Mouse (Mus musculus) MEL (cell line): ENCODE data around the gene Epb41l4b. TPM values are rescaled to one million over a fixed set of nuclear protein-coding genes. Genes with fewer than 3 reads are reported as not detected.
A peak's percentile ranks its signal among the peaks of the same experiment; 100 is the strongest.

ENCODE experiments used
- DNase-seq: peaks from one replicate; pipeline ENCODE4 v3.0.0; 2011; ENCODE audit warnings: low read depth, low spot score
- H3K27ac ChIP-seq: 2 replicates; pipeline ENCODE4 v1.5.1; 2012; ENCODE audit warnings: low read depth, mild to moderate bottlenecking, control low read depth, low read length, moderate library complexity; ENCODE audit not compliant: control insufficient read depth
- H3K27me3 ChIP-seq, 2 experiments: fragments of 150-350 bp in 1 of 2; sonication (generic) in 1 of 2; 2 replicates each; pipeline ENCODE4 v1.6.1; 2012; ENCODE audit warnings: low read length in 2 of 2, mild to moderate bottlenecking in 2 of 2, improper control_type of control experiment in 1 of 2, moderate library complexity in 1 of 2; ENCODE audit not compliant: insufficient read depth in 2 of 2, control insufficient read depth in 1 of 2
- H3K36me3 ChIP-seq, 2 experiments: 2 replicates each; pipeline ENCODE4 v1.6.1; 2012 to 2014; ENCODE audit warnings: low read length in 2 of 2, improper control_type of control experiment in 1 of 2, inconsistent platforms in 1 of 2, mild to moderate bottlenecking in 1 of 2; ENCODE audit not compliant: insufficient read depth in 2 of 2, control insufficient read depth in 1 of 2
- H3K4me1 ChIP-seq, 2 experiments: fragments of 150-350 bp in 1 of 2; sonication (generic) in 1 of 2; 2 replicates each; pipeline ENCODE4 v1.6.1; 2012; ENCODE audit warnings: low read length in 2 of 2, improper control_type of control experiment in 1 of 2, mild to moderate bottlenecking in 1 of 2; ENCODE audit not compliant: insufficient read depth in 2 of 2, control insufficient read depth in 1 of 2
- H3K4me3 ChIP-seq, 2 experiments: fragments of 150-350 bp in 1 of 2; sonication (generic) in 1 of 2; 2 replicates each; pipeline ENCODE4 v1.5.1; 2012; ENCODE audit warnings: low read depth in 2 of 2, low read length in 2 of 2, mild to moderate bottlenecking in 2 of 2, moderate library complexity in 2 of 2, control low read depth in 1 of 2, improper control_type of control experiment in 1 of 2; ENCODE audit not compliant: control insufficient read depth in 1 of 2, insufficient read depth in 1 of 2
- H3K79me2 ChIP-seq: 2 replicates; pipeline ENCODE4 v1.6.1; 2012; ENCODE audit warnings: mild to moderate bottlenecking, low read length, moderate library complexity; ENCODE audit not compliant: control insufficient read depth, poor library complexity, insufficient read depth
- H3K9ac ChIP-seq: 2 replicates; pipeline ENCODE4 v1.6.1; 2012; ENCODE audit warnings: low read depth, mild to moderate bottlenecking, control low read depth, low read length, moderate library complexity; ENCODE audit not compliant: control insufficient read depth, poor library complexity, severe bottlenecking
- H3K9me3 ChIP-seq: fragments of 150-350 bp; sonication (generic); replicated peaks from 2 replicates; pipeline ENCODE4 v1.6.1; 2012; ENCODE audit warnings: mild to moderate bottlenecking, low read length, improper control_type of control experiment, moderate library complexity; ENCODE audit not compliant: insufficient read depth
- CHD1 ChIP-seq: IDR thresholded peaks from 2 replicates; pipeline ENCODE4 v1.6.1; 2012; ENCODE audit warnings: low read depth, mild to moderate bottlenecking, inconsistent platforms, low read length, improper control_type of control experiment
- CHD2 ChIP-seq: IDR thresholded peaks from 2 replicates; pipeline ENCODE4 v1.6.1; 2011; ENCODE audit warnings: low read length, improper control_type of control experiment
- CTCF ChIP-seq, 3 experiments: IDR thresholded peaks in 2 of 3; conservative IDR thresholded peaks in 1 of 3; 2 replicates each; pipeline ENCODE4 v1.5.1; 2011 to 2012; ENCODE audit warnings: low read length in 3 of 3, low read depth in 2 of 3, mild to moderate bottlenecking in 2 of 3, improper control_type of control experiment in 1 of 3, inconsistent platforms in 1 of 3, mixed read lengths in 1 of 3, moderate library complexity in 1 of 3; ENCODE audit not compliant: control insufficient read depth in 1 of 3, insufficient read depth in 1 of 3, poor library complexity in 1 of 3, severe bottlenecking in 1 of 3
- ELF1 ChIP-seq: IDR thresholded peaks from 2 replicates; pipeline ENCODE4 v1.6.1; 2014; ENCODE audit warnings: low read depth, mild to moderate bottlenecking, inconsistent platforms, low read length, improper control_type of control experiment, moderate library complexity
- HCFC1 ChIP-seq: IDR thresholded peaks from 2 replicates; pipeline ENCODE4 v1.6.1; 2012; ENCODE audit warnings: low read depth, mild to moderate bottlenecking, inconsistent platforms, low read length, improper control_type of control experiment, moderate library complexity
- MAFK ChIP-seq: IDR thresholded peaks from 2 replicates; pipeline ENCODE4 v1.6.1; 2011; ENCODE audit warnings: low read depth, mild to moderate bottlenecking, low read length, improper control_type of control experiment, borderline replicate concordance
- MAX ChIP-seq: IDR thresholded peaks from 2 replicates; pipeline ENCODE4 v1.6.1; 2011; ENCODE audit warnings: low read length, improper control_type of control experiment
- MEF2A ChIP-seq: IDR thresholded peaks from 2 replicates; pipeline ENCODE4 v1.6.1; 2014; ENCODE audit warnings: low read depth, mild to moderate bottlenecking, inconsistent platforms, low read length, improper control_type of control experiment; ENCODE audit not compliant: poor library complexity, insufficient replicate concordance, severe bottlenecking; ENCODE audit errors: extremely low read depth
- MXI1 ChIP-seq: IDR thresholded peaks from 2 replicates; pipeline ENCODE4 v1.6.1; 2011; ENCODE audit warnings: mild to moderate bottlenecking, low read depth, low read length, improper control_type of control experiment
- MYB ChIP-seq: IDR thresholded peaks from 2 replicates; pipeline ENCODE4 v1.6.1; 2011; ENCODE audit warnings: mild to moderate bottlenecking, low read depth, low read length, improper control_type of control experiment
- MYC ChIP-seq: IDR thresholded peaks from 2 replicates; pipeline ENCODE4 v1.6.1; 2011; ENCODE audit warnings: low read depth, mild to moderate bottlenecking, low read length, improper control_type of control experiment, moderate library complexity
- POLR2AphosphoS5 ChIP-seq: IDR thresholded peaks from 2 replicates; pipeline ENCODE4 v1.6.1; 2012; ENCODE audit warnings: low read depth, borderline replicate concordance, mild to moderate bottlenecking, inconsistent platforms, low read length, moderate library complexity, mixed read lengths
- RAD21 ChIP-seq: IDR thresholded peaks from 2 replicates; pipeline ENCODE4 v1.6.1; 2011; ENCODE audit warnings: mild to moderate bottlenecking, low read depth, low read length, improper control_type of control experiment
- RCOR1 ChIP-seq: IDR thresholded peaks from 2 replicates; pipeline ENCODE4 v1.6.1; 2012; ENCODE audit warnings: low read depth, mild to moderate bottlenecking, inconsistent platforms, low read length, improper control_type of control experiment
- SIN3A ChIP-seq: IDR thresholded peaks from 2 replicates; pipeline ENCODE4 v1.6.1; 2012; ENCODE audit warnings: low read length, improper control_type of control experiment, inconsistent platforms
- TAL1 ChIP-seq: IDR thresholded peaks from 2 replicates; pipeline ENCODE4 v1.6.1; 2012; ENCODE audit warnings: mild to moderate bottlenecking, inconsistent platforms, low read length, moderate library complexity, mixed read lengths
- TBP ChIP-seq: IDR thresholded peaks from 2 replicates; pipeline ENCODE4 v1.8.0; 2011; ENCODE audit warnings: low read depth, low read length, improper control_type of control experiment
- ZKSCAN1 ChIP-seq: IDR thresholded peaks from 2 replicates; pipeline ENCODE4 v1.6.1; 2012; ENCODE audit warnings: low read depth, mild to moderate bottlenecking, inconsistent platforms, low read length, improper control_type of control experiment, moderate library complexity
- polyA plus RNA-seq, 2 experiments: library from polyadenylated mRNA; stranded (reverse) in 1 of 2; unstranded in 1 of 2; fragments of >175 nt in 1 of 2; fragments of >200 nt in 1 of 2; gene quantifications; 2 replicates each; pipeline versions ENCODE4 v1.2.1 to v1.2.4; 2012; ENCODE audit warnings: low replicate concordance in 2 of 2, low read depth in 1 of 2; ENCODE audit not compliant: insufficient read length in 2 of 2, insufficient read depth in 1 of 2, missing spikeins in 1 of 2
- total RNA-seq: library from RNA; depleted of rRNA; stranded (reverse); fragments of 300-350 nt; gene quantifications from 2 replicates; pipeline ENCODE4 v1.2.3, GENCODE M21; 2012

Epb41l4b gene
- total and polyA plus RNA-seq, 3 experiments = not detected

DNA sequence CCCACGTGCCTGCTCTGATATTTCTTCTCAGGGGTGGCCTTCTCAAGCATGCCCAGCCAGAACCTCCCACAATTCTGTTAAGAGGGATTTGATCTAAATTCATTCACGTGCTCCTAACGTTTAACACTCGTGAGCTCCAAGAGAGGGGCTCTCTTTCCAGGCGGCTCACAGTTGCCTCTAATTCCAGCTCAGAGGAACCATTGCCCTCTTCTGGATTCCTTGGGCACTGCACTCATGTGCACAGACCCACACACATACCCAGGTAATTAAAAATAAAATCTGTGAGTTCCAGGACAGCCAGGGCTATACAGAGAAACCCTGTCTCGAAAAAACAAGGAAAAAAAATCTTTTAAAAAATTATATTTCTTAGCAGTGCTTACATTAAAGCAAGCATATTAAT, 101.6 kb downstream of the Epb41l4b start:
- TF ChIP-seq MAFK (no peak), CTCF (IDR thresholded peaks at IDR 0.05 in 2 of 3, conservative IDR thresholded peaks at IDR 0.05 in 1 of 3; ENCODE audit: control insufficient read depth in 1 of 3, insufficient read depth in 1 of 3, low read depth in 2 of 3, low read length in 3 of 3, poor library complexity in 1 of 3, severe bottlenecking in 1 of 3) (0 out of 6 replicates have a peak, but pooled peaks of 1 of the 3 experiments have one; percentile 2), RAD21 (no peak)
- H3K9me3 ChIP-seq = no peaks in the 10 kb centered on the region
- no peaks in the 10 kb centered on the region for H3K79me2 ChIP-seq
- no peak overlapping the region for H3K27ac ChIP-seq
- no peaks in the 10 kb centered on the region for H3K36me3 ChIP-seq
- H3K9ac ChIP-seq = no peak overlapping the region
- H3K4me1 ChIP-seq = no peaks in the 10 kb centered on the region
- no peaks in the 10 kb centered on the region for H3K27me3 ChIP-seq
- no peak for DNase-seq
- H3K4me3 ChIP-seq = no peak overlapping the region

DNA sequence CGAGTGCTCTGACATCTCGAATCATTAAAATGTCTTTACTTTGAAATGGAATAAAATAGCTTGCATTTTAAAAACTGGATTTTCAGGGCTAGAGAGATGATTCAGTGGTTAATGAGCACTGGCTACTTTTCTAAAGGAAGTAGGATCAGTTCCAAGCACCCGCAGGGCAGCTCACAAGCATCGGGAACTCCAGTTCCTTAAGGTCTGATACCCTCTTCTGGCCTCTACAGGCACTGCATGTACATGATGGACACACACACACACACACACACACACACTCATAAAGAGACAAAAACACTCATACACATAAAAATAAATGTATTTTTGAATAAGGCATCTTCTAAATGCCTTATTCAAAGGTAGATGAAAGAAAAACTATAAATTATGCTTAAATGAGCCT, 102.0 kb downstream of the Epb41l4b start:
- no peak for TF ChIP-seq MEF2A
- TF ChIP-seq MYC = no peak
- TF ChIP-seq POLR2AphosphoS5 = no peak
- TF ChIP-seq RCOR1 = no peak
- TF ChIP-seq CTCF (IDR thresholded peaks at IDR 0.05 in 2 of 3, conservative IDR thresholded peaks at IDR 0.05 in 1 of 3; ENCODE audit: control insufficient read depth in 1 of 3, insufficient read depth in 1 of 3, low read depth in 2 of 3, low read length in 3 of 3, poor library complexity in 1 of 3, severe bottlenecking in 1 of 3) = no peak
- no peak for TF ChIP-seq ZKSCAN1
- no peak for TF ChIP-seq CHD1
- TF ChIP-seq MYB = no peak
- no peak for TF ChIP-seq TAL1
- no peak for TF ChIP-seq ELF1
- TF ChIP-seq TBP = no peak
- TF ChIP-seq CHD2 = no peak
- no peak for TF ChIP-seq MXI1
- no peak for TF ChIP-seq SIN3A
- no peak for TF ChIP-seq MAX
- no peak for TF ChIP-seq HCFC1
- TF ChIP-seq, all 39 proteins: peak for 0
- Histone ChIP-seq H3K27me3 (no peaks in the 10 kb centered on the region), H3K79me2 (no peaks in the 10 kb centered on the region), H3K36me3 (no peaks in the 10 kb centered on the region), H3K4me3 (no peak overlapping the region), H3K9me3 (no peaks in the 10 kb centered on the region), H3K9ac (no peak overlapping the region), H3K4me1 (no peaks in the 10 kb centered on the region), H3K27ac (no peak overlapping the region)
- DNase-seq = no peak
